Mouse (Mus musculus) C2C12 (cell line): ENCODE data around the gene Slc46a1.

Experiments
- MAX ChIP-seq: IDR thresholded peaks from one replicate; pipeline ENCODE4 v1.6.1; 2011; ENCODE audit warnings: mild to moderate bottlenecking, control low read depth
- MYOD1 ChIP-seq: IDR thresholded peaks from one replicate; pipeline ENCODE4 v1.6.1; 2011; ENCODE audit warnings: low read depth; ENCODE audit not compliant: control insufficient read depth, insufficient read length

DNA sequence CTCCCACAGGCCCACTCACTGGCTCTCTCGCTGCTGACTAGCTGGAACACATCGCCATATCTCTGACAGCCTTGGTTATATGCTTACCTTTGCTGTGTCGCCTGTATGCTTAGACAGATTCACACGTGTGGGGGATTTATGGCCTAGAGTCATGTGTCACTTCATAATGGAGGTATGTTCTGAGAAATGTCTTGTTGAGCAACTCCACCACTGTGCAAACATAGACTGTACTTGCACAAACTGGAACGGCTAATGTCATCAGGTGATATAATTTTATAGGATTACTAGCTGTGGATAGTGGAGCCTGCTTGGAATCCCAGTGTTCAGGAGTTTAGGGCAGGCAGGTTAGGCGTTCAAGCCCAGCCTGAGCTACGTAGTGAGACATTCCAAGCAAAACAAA, 28.3 kb upstream of the Slc46a1 start:
- TF ChIP-seq MYOD1, result no peak
- no peak for TF ChIP-seq MAX
